Mouse (Mus musculus): ENCODE measurements around the gene Rpl7l1.

- TF ChIP-seq CTCF (IDR thresholded peaks at IDR 0.05; ENCODE audit: extremely low read depth, insufficient read depth, insufficient read length, insufficient replicate concordance) (no peak), POLR2A (IDR thresholded peaks at IDR 0.05; ENCODE audit: low read depth, low read length) (no peak)
These were observed 30.0 kb upstream of the Rpl7l1 start for GRCm38 (mm10) chr17:46812442-46812841.
